Mouse (Mus musculus): ENCODE data around the gene Cdca8. TPM values are rescaled to one million over a fixed set of nuclear protein-coding genes. Genes with fewer than 3 reads are reported as not detected.

Cdca8 gene
- polyA plus RNA-seq, 1 experiment from 2014 or later: 141 TPM

Other genes starting within 250 kb of the Cdca8 start
- 84.7 and 92.2 TPM in 2 replicates for gene Utp11, start 245.7 kb downstream of the Cdca8 start, polyA plus RNA-seq (2015; fragmentation: Nextera tagmentation; extraction: Ambion mirVana)
- 17.0 and 19.5 TPM in 2 replicates for gene Fhl3, start 238.6 kb downstream of the Cdca8 start, polyA plus RNA-seq (2015; fragmentation: Nextera tagmentation; extraction: Ambion mirVana)
- gene Sf3a3, start 224.5 kb downstream of the Cdca8 start, polyA plus RNA-seq (2015; fragmentation: Nextera tagmentation; extraction: Ambion mirVana): 177 and 186 TPM in 2 replicates
- gene Inpp5b, start 197.5 kb downstream of the Cdca8 start, polyA plus RNA-seq (2015; fragmentation: Nextera tagmentation; extraction: Ambion mirVana): 25.2 and 26.4 TPM in 2 replicates
- gene Mtf1, start 137.2 kb downstream of the Cdca8 start, polyA plus RNA-seq (2015; fragmentation: Nextera tagmentation; extraction: Ambion mirVana): 11.9 and 12.9 TPM in 2 replicates
- 33.5 and 39.6 TPM in 2 replicates for gene Yrdc, start 88.6 kb downstream of the Cdca8 start, polyA plus RNA-seq (2015; fragmentation: Nextera tagmentation; extraction: Ambion mirVana)
- 60.0 and 60.9 TPM in 2 replicates for gene 1110065P20Rik, start 88.1 kb downstream of the Cdca8 start, polyA plus RNA-seq (2015; fragmentation: Nextera tagmentation; extraction: Ambion mirVana)
- gene Maneal, start 77.1 kb downstream of the Cdca8 start, polyA plus RNA-seq (2015; fragmentation: Nextera tagmentation; extraction: Ambion mirVana): 1.2 and 1.4 TPM in 2 replicates
- gene Epha10, start 58.4 kb downstream of the Cdca8 start, polyA plus RNA-seq (2015; fragmentation: Nextera tagmentation; extraction: Ambion mirVana): 0.08 and 0.11 TPM in 2 replicates
- gene 9930104L06Rik, start 2.3 kb downstream of the Cdca8 start, polyA plus RNA-seq (2015; fragmentation: Nextera tagmentation; extraction: Ambion mirVana): 18.1 and 20.3 TPM in 2 replicates
- 18.8 and 21.2 TPM in 2 replicates for gene Rspo1, start 47.1 kb upstream of the Cdca8 start, polyA plus RNA-seq (2015; fragmentation: Nextera tagmentation; extraction: Ambion mirVana)
- 111 and 112 TPM in 2 replicates for gene Gnl2, start 77.3 kb upstream of the Cdca8 start, polyA plus RNA-seq (2015; fragmentation: Nextera tagmentation; extraction: Ambion mirVana)
- 0.12 TPM in 1 of 2 replicates, not detected in the other for gene Dnali1, start 126.4 kb upstream of the Cdca8 start, polyA plus RNA-seq (2015; fragmentation: Nextera tagmentation; extraction: Ambion mirVana)
- 31.9 and 32.9 TPM in 2 replicates for gene Snip1, start 127.4 kb upstream of the Cdca8 start, polyA plus RNA-seq (2015; fragmentation: Nextera tagmentation; extraction: Ambion mirVana)
- gene Meaf6, start 145.8 kb upstream of the Cdca8 start, polyA plus RNA-seq (2015; fragmentation: Nextera tagmentation; extraction: Ambion mirVana): 71.2 and 79.9 TPM in 2 replicates
- 0.70 and 0.80 TPM in 2 replicates for gene Zc3h12a, start 188.5 kb upstream of the Cdca8 start, polyA plus RNA-seq (2015; fragmentation: Nextera tagmentation; extraction: Ambion mirVana)